Mouse (Mus musculus) thymus, adult 2 months (tissue): ENCODE measurements around the gene St6galnac5.

Experiments
- CTCF ChIP-seq: fragments of 200-500 bp; IDR thresholded peaks from 2 replicates; pipeline ENCODE4 v1.5.1; 2012; ENCODE audit warnings: mild to moderate bottlenecking, control low read depth, low read length, moderate library complexity, borderline replicate concordance; ENCODE audit not compliant: control insufficient read depth, poor library complexity, insufficient read depth; ENCODE audit errors: extremely low read depth
- POLR2A ChIP-seq: fragments of 200-500 bp; IDR thresholded peaks from 2 replicates; pipeline ENCODE4 v1.6.1; 2012; ENCODE audit warnings: mild to moderate bottlenecking, low read length, control low read depth, moderate library complexity; ENCODE audit not compliant: control insufficient read depth, poor library complexity, insufficient read depth; ENCODE audit errors: extremely low read depth

GRCm38 (mm10) chr3:152993608-152994007 is 11.6 kb upstream of the St6galnac5 start:
- TF ChIP-seq CTCF, result no peak
- TF ChIP-seq POLR2A, result no peak
